Mouse (Mus musculus): ENCODE measurements around the gene Mnx1. TPM values are rescaled to one million over a fixed set of nuclear protein-coding genes. Genes with fewer than 3 reads are reported as not detected.
A peak's percentile ranks its signal among the peaks of the same experiment; 100 is the strongest.
"Not testable (repeated sequence)": the region's sequence is repeated elsewhere in the genome, so short reads cannot be mapped to it uniquely, and the experiment has no call there.

Gene Mnx1
- total RNA-seq, 1 experiment from 2014 or later = not detected

DNA sequence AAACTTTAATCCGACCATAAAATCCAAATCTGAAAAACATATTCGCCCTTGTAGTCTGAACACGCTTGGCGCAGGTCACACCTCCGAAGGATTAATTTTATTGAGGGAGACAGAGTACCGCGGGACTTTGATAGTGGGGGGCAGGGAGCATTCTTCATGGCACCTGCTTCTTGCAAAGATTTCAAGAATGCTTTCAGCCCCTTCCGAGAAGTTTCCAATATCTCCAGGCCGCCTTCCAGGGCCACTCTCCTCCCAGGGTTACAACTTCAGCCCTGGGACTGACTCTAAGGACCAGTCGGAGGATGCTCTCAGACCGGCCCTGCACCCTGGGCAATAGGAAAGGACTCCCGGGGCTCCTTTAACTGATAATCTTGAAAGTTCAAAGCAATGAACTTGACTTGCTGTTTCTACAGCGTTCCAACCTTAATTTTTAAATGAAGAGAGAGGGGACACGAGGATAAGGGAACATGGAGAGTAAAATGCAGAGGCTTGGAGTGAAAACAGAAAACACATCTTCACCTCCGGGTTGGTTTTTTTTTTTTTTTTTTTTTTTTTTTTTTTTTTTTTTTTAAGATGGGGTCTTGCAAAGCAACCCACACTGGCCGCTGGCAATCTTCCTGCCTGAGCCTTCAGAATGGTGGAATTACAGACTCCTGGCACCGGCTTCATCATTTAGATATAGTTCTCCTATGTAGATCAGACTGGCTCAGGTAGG, 9.8 kb downstream of the Mnx1 start:
- no peak for DNase-seq

DNA sequence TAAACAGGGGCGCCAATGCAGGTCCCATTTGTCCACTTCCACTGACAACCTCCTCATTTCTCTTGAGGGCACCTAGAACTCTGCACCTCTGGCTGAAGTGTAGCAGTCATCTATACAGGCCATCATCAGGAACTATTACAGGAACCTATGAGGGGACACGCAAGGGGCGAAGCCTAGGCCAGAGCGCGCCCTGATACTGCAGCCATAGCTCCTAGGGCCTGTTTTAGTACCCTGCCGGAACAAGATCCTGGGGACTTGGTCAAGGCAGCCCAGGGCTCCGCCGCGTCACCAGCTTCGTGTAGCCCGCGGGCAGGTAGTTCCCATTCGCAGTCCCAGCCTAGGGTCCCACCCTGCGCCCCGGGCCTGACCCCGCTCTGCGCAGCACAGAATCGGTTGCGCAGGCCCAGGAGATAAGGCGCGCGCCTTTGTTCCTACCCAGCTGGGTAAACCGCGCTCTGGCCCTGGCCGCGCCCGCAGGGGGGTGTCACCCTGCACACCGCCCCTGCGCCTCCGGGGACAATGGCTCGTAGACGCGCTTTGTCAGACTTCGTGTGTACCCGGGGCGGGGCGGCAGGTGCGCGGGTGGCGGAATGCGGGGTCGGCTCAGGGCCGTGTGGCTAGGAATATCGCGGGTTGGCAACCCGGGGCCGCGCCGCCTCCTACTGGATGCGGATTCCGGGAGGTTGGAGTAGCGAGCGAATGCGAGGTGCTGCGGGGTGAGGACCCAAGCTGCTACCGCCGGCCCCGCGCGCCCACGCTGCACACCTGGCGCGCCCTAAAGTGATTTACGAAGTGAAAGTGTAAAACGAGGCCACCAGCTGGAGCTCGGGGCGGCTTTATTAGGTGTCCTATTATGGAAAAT, 10.6 kb downstream of the Mnx1 start:
- peak; percentile 2 for DNase-seq

DNA sequence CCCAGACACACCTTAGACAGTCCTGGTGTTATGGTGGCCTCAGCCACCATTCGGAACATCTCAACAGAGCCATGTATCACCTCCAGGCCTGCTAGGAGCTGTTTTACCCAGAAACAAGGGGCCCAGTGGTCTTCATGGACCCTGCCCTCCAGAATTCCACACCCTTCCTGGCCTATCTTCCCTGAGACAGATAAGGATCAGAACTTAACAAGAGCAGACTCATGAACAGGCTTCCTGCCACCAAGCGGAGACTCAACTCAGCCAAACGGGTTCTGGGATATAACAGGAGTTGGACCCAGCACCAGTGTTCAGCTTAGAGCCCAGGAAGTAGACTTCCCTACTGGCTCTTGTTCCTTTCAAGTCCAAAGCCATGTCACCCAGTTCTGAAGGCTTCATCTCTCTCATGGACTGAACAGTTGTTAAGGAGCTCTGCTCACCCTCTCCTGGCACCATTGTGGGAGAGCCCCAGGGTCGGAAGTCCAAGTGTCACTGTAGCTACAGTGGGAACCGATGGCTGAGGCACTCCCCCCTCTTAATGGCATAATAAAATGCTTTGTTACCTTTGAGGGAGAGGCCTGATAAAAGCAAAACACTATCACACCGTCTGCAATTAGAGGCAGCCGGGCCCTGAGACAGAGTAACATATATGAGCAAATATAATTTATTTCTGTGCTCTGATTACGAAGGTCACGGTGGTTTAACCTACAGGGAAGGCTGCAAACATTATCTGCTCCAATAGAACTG, 15.2 kb downstream of the Mnx1 start:
- DNase-seq = no peak

DNA sequence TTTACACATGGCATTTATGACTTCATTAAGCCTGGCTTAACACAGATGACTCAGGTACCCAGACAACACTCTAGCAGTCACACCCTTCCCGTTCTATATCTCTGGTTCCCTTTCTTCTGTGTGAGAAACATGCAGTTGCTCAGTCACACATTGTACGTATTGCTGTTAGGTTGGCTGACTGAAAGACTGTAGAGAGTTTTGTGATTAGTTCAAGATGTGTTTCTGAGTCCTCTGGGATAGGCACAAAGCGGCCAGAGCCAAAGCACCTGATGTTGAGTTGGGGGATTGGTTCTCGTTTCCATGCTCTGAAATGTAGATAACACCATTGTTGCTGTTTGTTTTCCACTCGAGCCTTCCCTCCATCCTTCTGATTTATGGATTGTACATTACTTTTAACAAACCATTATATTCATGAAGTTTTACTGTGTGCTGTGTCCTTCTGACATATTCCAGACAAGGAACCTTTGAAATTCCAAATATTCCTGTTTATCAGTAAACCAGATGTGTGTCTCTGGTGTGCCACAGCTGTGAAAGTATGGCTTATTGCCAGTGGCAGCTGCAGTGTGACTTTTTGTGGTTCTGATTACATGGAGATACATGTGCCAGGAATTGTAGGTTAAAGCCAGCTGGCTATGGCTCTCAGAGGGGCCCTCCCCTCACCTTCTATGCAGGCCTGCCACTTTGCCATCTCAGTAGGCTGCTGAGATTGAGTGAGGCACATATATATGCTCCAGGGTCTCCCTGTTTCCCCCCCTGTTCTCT, 21.2 kb downstream of the Mnx1 start:
- no peak for DNase-seq

DNA sequence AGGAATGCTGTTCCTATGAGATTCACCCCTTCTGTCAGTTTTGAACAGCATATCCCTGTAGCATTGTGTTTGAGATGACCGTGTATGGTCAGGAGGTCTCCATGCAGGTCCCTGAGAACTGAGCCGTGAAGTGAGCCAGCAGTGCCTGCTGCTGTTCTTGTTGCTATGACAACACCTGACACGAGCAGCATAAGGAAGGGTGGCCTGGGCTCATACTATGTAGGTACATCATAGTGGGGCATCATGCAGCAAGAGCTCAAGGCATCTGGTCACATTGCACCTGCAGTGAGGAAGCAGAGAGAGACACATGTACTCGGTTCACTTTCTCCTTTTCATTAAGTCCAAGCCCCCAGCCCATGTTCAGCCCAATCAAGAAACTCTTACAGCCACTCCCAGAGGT, 25.9 kb downstream of the Mnx1 start:
- DNase-seq = no peak

DNA sequence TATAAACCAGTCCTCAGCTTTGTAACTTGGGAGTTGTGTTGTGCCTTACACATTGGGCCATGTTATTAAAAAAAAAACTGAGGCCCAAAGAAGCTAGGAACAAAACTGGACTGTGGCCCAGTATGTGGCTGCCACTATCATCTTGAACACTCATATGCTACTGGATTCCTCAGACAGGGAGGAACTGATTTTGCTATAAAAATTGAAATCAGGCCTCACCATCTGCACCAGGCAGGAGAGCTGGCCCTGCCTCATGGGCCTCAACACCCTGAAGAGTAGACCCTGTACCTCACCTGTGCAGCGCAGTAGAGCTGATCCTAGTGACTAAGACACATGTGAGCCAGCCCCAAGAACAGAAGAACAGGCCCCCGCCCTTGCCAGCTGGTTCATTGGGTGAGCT, 33.0 kb downstream of the Mnx1 start:
- no peak for DNase-seq

DNA sequence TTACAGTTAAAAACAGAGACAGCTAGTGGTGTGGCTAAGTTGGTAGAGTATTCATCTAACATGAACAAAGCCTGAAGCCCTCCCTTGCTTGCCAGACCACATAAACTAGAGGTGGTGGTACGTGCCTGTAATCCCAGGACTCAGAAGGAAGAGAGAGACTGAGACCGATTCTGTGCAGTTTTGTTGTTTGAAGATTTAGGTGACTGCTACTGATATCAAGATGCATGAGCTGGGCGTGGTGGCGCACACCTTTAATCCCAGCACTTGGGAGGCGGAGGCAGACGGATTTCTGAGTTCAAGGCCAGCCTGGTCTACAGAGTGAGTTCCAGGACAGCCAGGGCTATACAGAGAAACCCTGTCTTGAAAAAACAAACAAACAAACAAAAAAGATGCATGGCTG, 41.5 kb downstream of the Mnx1 start:
- not testable (repeated sequence) for DNase-seq

DNA sequence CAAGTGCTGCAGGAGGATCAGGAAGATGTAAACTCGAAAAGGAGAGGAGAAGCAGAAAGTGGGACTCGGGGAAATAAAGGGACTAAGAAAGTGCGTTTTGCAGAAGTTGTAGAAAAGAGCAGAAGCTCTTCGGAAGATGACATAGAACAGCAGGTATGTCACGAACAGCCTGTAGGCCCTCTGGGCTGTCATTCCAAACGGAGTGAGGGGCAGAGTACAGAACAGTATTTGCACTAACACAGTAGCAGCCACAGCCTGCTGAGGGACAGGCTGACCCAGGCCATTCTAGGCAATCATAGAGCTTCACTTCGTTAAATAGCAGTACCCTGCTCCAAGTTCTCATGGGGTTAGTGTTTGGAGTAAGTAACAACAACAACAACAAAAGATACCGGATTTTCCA, 42.8 kb downstream of the Mnx1 start:
- no peak for DNase-seq

DNA sequence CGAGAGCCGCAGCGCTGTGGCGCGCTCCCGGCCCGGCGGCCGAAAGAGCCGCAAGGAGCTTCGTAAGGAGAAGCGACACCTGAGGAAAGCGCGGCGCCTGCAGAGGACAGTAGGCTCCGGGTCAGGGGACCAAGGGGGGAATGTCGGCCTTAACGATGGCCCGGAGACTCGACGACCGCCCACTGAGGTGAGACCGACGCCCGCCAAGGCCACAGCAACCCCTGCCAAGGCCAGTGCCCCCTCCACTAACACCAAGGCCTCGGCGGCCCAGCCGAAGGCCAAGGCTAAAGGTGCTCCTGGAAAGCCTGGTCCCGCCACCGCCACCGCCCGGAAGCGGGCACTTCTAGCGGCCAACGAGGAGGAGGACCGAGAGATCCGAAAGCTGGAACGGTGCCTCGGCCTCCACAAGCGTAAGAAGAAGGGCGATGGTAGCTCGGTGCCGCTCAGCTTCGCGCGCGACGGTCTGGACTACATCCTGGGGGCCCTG, 43.4 kb downstream of the Mnx1 start:
- peak; percentile 64 for DNase-seq

DNA sequence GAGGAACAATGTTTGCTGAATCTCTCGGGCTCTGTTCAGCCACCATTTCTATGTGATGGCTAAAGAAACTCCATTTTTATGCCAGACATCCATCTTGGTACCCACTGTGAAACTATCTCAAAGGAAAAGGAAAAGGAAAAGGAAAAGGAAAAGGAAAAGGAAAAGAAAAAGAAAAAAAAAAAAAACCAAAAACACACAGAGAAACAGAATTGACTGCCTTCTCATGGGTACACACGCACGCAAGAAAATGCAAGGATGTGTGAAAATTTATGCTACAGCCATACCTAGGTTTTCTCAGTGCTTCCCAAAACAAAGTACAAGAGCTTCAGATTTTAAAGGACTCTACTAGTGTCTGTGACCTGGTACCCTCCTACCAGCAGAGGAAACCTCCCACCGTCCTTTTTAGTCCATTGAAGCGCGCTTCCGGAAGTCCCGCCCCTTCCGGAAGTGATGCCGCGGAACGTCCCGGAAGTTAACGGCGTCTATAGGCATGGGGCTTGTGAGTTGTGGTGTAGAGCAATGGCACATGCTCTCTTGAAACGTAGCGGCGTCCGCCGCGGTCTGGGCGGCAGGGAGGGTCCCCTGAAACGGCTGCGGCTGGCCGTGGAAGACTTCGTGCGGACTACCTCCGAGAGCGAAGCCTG, 43.9 kb downstream of the Mnx1 start, which contains the start of gene Nom1:
Gene Nom1, plus strand, starts transcription at position 437 of the 644 bp plus-strand sequence.
- DNase-seq = peak; percentile 87

DNA sequence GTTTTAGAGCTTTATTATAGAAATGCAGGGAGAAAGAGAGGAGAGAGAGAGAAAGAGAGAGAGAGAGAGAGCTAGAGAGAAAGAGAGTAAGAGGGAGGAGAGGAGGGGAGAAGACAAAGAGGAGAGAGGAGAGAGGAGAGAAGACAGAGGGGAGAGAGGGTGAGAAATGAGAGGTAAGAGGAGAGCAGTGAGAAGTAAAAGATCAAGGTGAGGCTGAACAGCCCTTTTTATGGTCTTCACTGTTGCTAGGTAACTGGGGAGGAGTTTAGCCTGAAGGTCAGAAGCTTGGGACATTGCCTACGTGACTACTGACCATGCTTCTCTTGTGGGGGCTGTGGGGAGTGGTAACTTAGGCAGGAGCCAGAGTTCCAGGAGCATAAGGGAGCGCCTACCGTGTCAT, 54.9 kb downstream of the Mnx1 start:
- not testable (repeated sequence) for DNase-seq

Other genes with a start within 250 kb of the Mnx1 start
- 9.9 and 11.8 TPM in 2 replicates for gene Lmbr1, start 100.1 kb downstream of the Mnx1 start, total RNA-seq (2021)
- 31.4 and 45.8 TPM in 2 replicates for gene Nom1, start 43.8 kb downstream of the Mnx1 start, total RNA-seq (2021)
- 57.9 and 58.6 TPM in 2 replicates for gene Ube3c, start 90.8 kb upstream of the Mnx1 start, total RNA-seq (2021)

Data from adrenal gland, postnatal 25 days (tissue).